In genomic region chr10:5264418-5264817, GRCm38 (mm10) we compare ENCODE assay signal across 12 mouse cellular contexts.
DNase-seq lines count a peak whose midpoint lies in the region; ATAC-seq and TF ChIP-seq lines count a peak whose summit lies in the region.
"Had no signal": no experiment of that assay in that cellular context is flagged by ENCODE, and none has a peak within 500 bp of the region (broad histone marks: within the 10 kb centered on the region; RNA-seq: fewer than 3 reads in every experiment).

No protein-coding gene starts in this region.

- H3K4me2 ChIP-seq in hindbrain, embryonic 12.5 days (replicated peaks), result no peak overlapping the region
- H3K4me2 ChIP-seq in midbrain, embryonic 11.5 days, result no peak overlapping the region
- H3K4me2 ChIP-seq in hindbrain, embryonic 14.5 days (replicated peaks), result no peak overlapping the region
- H3K4me2 ChIP-seq: heart, embryonic 13.5 days; liver, embryonic 13.5 days had no signal

- no peak overlapping the region for H3K4me3 ChIP-seq in hindbrain, embryonic 10.5 days
- H3K4me3 ChIP-seq in hindbrain, embryonic 12.5 days, result no peak overlapping the region
- no peak overlapping the region for H3K4me3 ChIP-seq in midbrain, embryonic 11.5 days (ENCODE audit: low read depth, low read length)
- H3K4me3 ChIP-seq in midbrain, embryonic 10.5 days, result no peak overlapping the region
- no peak overlapping the region for H3K4me3 ChIP-seq in hindbrain, embryonic 14.5 days (replicated peaks; ENCODE audit: low read length)
- H3K4me3 ChIP-seq in lung, adult 2 months (replicated peaks; ENCODE audit: extremely low read depth, low read depth, low read length), result no peak overlapping the region
- H3K4me3 ChIP-seq: heart, embryonic 13.5 days; liver, embryonic 13.5 days had no signal

- H3K36me3 ChIP-seq in hindbrain, embryonic 10.5 days, result no peaks in the 10 kb centered on the region
- H3K36me3 ChIP-seq in hindbrain, embryonic 12.5 days, result no peaks in the 10 kb centered on the region
- no peaks in the 10 kb centered on the region for H3K36me3 ChIP-seq in midbrain, embryonic 11.5 days (ENCODE audit: control insufficient read depth, insufficient read depth, low read length)
- no peaks in the 10 kb centered on the region for H3K36me3 ChIP-seq in midbrain, embryonic 10.5 days
- H3K36me3 ChIP-seq in hindbrain, embryonic 14.5 days (replicated peaks; ENCODE audit: control insufficient read depth, insufficient read depth), result peaks cover 4% of the 10 kb centered on the region; the same call in 1 of the 2 replicates
- H3K36me3 ChIP-seq: liver, embryonic 13.5 days had no signal

- peaks cover 4% of the 10 kb centered on the region for H3K4me1 ChIP-seq in hindbrain, embryonic 10.5 days (replicated peaks)
- no peaks in the 10 kb centered on the region; the same call in 1 of the 2 replicates for H3K4me1 ChIP-seq in hindbrain, embryonic 12.5 days
- H3K4me1 ChIP-seq in midbrain, embryonic 11.5 days (ENCODE audit: control insufficient read depth, insufficient read depth, low read length), result no peaks in the 10 kb centered on the region
- no peaks in the 10 kb centered on the region for H3K4me1 ChIP-seq in midbrain, embryonic 10.5 days
- 0 out of 2 replicates have a peak, but pooled peaks cover 7% of the 10 kb centered on the region for H3K4me1 ChIP-seq in hindbrain, embryonic 14.5 days (replicated peaks; ENCODE audit: control insufficient read depth, insufficient read depth, low read length)
- H3K4me1 ChIP-seq in lung, adult 2 months (ENCODE audit: control insufficient read depth, insufficient read depth, low read length), result no peaks in the 10 kb centered on the region
- H3K4me1 ChIP-seq: liver, embryonic 13.5 days had no signal

- 0 out of 2 replicates have a peak, but pooled peaks cover 1% of the 10 kb centered on the region for H3K9me3 ChIP-seq in hindbrain, embryonic 10.5 days
- no peaks in the 10 kb centered on the region for H3K9me3 ChIP-seq in hindbrain, embryonic 12.5 days (replicated peaks)
- no peaks in the 10 kb centered on the region for H3K9me3 ChIP-seq in midbrain, embryonic 11.5 days (ENCODE audit: control insufficient read depth, low read length)
- H3K9me3 ChIP-seq in midbrain, embryonic 10.5 days (replicated peaks), result no peaks in the 10 kb centered on the region
- H3K9me3 ChIP-seq in hindbrain, embryonic 14.5 days (ENCODE audit: control insufficient read depth, low read length), result no peaks in the 10 kb centered on the region
- H3K9me3 ChIP-seq: heart, embryonic 13.5 days; liver, embryonic 13.5 days had no signal

- ATAC-seq in hindbrain, embryonic 12.5 days (ENCODE audit: low FRiP score), result no peak
- ATAC-seq in midbrain, embryonic 11.5 days (ENCODE audit: low FRiP score), result 0 out of 2 replicates have a peak, but pooled peaks have one; percentile 44
- peak; percentile 61 for ATAC-seq in hindbrain, embryonic 14.5 days (ENCODE audit: low FRiP score)

- H3K27me3 ChIP-seq in hindbrain, embryonic 10.5 days (ENCODE audit: insufficient read depth, poor library complexity, severe bottlenecking), result no peaks in the 10 kb centered on the region
- no peaks in the 10 kb centered on the region for H3K27me3 ChIP-seq in hindbrain, embryonic 12.5 days
- H3K27me3 ChIP-seq in midbrain, embryonic 11.5 days (ENCODE audit: control insufficient read depth, insufficient read depth, low read length), result no peaks in the 10 kb centered on the region
- no peaks in the 10 kb centered on the region for H3K27me3 ChIP-seq in midbrain, embryonic 10.5 days (ENCODE audit: low read depth, poor library complexity, severe bottlenecking)
- no peaks in the 10 kb centered on the region for H3K27me3 ChIP-seq in hindbrain, embryonic 14.5 days (ENCODE audit: control insufficient read depth, insufficient read depth, low read length)
- H3K27me3 ChIP-seq: heart, embryonic 13.5 days; liver, embryonic 13.5 days had no signal

- no peak for TF ChIP-seq POLR2A in lung, adult 2 months (IDR thresholded peaks at IDR 0.05; ENCODE audit: borderline replicate concordance, extremely low read depth, low read depth, low read length)

- 65% methylated on average over 10 of the region's 10 CpGs for WGBS in hindbrain, embryonic 10.5 days
- 59% methylated on average over 10 of the region's 10 CpGs for WGBS in hindbrain, embryonic 12.5 days
- WGBS in midbrain, embryonic 11.5 days, result 79% methylated on average over 10 of the region's 10 CpGs
- 78% methylated on average over 10 of the region's 10 CpGs for WGBS in midbrain, embryonic 10.5 days
- 52% methylated on average over 10 of the region's 10 CpGs for WGBS in hindbrain, embryonic 14.5 days
- WGBS in lung, adult 2 months, result 67% methylated on average over 10 of the region's 10 CpGs

- TF ChIP-seq CTCF in lung, adult 2 months (IDR thresholded peaks at IDR 0.05; ENCODE audit: insufficient read depth, low read length), result no peak

- H3K27ac ChIP-seq in hindbrain, embryonic 10.5 days, result peak overlapping the region; percentile 45; the same call in 1 of the 2 replicates
- H3K27ac ChIP-seq in hindbrain, embryonic 12.5 days, result no peak overlapping the region
- no peak overlapping the region for H3K27ac ChIP-seq in midbrain, embryonic 11.5 days (ENCODE audit: low read depth, low read length)
- H3K27ac ChIP-seq in midbrain, embryonic 10.5 days (replicated peaks), result no peak overlapping the region
- H3K27ac ChIP-seq in hindbrain, embryonic 14.5 days, result no peak overlapping the region; the same call in 1 of the 2 replicates
- H3K27ac ChIP-seq: heart, embryonic 13.5 days; liver, embryonic 13.5 days had no signal

- no peak overlapping the region for H3K9ac ChIP-seq in hindbrain, embryonic 12.5 days
- no peak overlapping the region for H3K9ac ChIP-seq in midbrain, embryonic 11.5 days (ENCODE audit: low read length)
- H3K9ac ChIP-seq in hindbrain, embryonic 14.5 days, result no peak overlapping the region
- H3K9ac ChIP-seq: heart, embryonic 13.5 days; liver, embryonic 13.5 days had no signal

- peak; percentile 9 for DNase-seq in hindbrain, embryonic 10.5 days (ENCODE audit: low spot score)
- DNase-seq in midbrain, embryonic 11.5 days (ENCODE audit: low spot score, missing footprints), result no peak
- no peak for DNase-seq in midbrain, embryonic 10.5 days (ENCODE audit: low spot score)
- no peak for DNase-seq in hindbrain, embryonic 14.5 days (ENCODE audit: low spot score)
- DNase-seq in right cerebral cortex, postnatal 10 days (ENCODE audit: low spot score in 2 of 2), result peak; percentile 31 to 34
- no peak for DNase-seq in lung, adult 2 months
- no peak for DNase-seq in thymus, adult 18-20 months
- DNase-seq: kidney, postnatal 25 days; liver, embryonic 13.5 days; thymus, postnatal 14 days had no signal

Comparison
In these comparisons a context has a peak if more than half of its experiments do, and no peak if none do; other contexts are left out.
1. DNase-seq: peak in hindbrain, embryonic 10.5 days (single experiment) and right cerebral cortex, postnatal 10 days (2 of 2); none in midbrain, embryonic 11.5 days (single experiment), midbrain, embryonic 10.5 days (single experiment), hindbrain, embryonic 14.5 days (single experiment), lung, adult 2 months (single experiment) and thymus, adult 18-20 months (0 of 2).